Mouse (Mus musculus) lung, adult 2 months (tissue): ENCODE measurements at regions not wholly inside any gene's neighbourhood (a gene's known extent, or its start where the extent isn't known, plus 50 kb on each side); places are given as distances from the start of the nearest gene placed in this dataset.

Experiments used
- CTCF ChIP-seq: fragments of 200-500 bp; IDR thresholded peaks from 2 replicates; pipeline ENCODE4 v1.5.1; 2011; ENCODE audit warnings: mild to moderate bottlenecking, low read length, control low read depth; ENCODE audit not compliant: insufficient read depth
- POLR2A ChIP-seq: fragments of 200-500 bp; IDR thresholded peaks from 2 replicates; pipeline ENCODE4 v1.6.1; 2011; ENCODE audit warnings: low read depth, mild to moderate bottlenecking, control low read depth, low read length, borderline replicate concordance; ENCODE audit errors: extremely low read depth

- TF ChIP-seq POLR2A (no peak), CTCF (no peak)
Measured at GRCm38 (mm10) chr8:23505966-23506365, 1094.8 kb downstream of the Mrps31 start.
